Mouse (Mus musculus): Measurements from ENCODE around the gene Anp32a. TPM values are rescaled to one million over a fixed set of nuclear protein-coding genes. Genes with fewer than 3 reads are reported as not detected.

The Anp32a gene
- total and polyA plus RNA-seq, 3 experiments, result 182 to 516 (median 362) TPM

- Histone ChIP-seq H3K4me1 (ENCODE audit: control insufficient read depth in 1 of 2, insufficient read depth in 2 of 2, low read length in 2 of 2) (peaks cover 2% of the 10 kb centered on the region in 2 experiments; a peak in 2 of 4 replicates), H3K27ac (ENCODE audit: control insufficient read depth, low read depth, low read length) (no peak overlapping the region), H3K4me3 (ENCODE audit: control insufficient read depth in 1 of 2, insufficient read depth in 1 of 2, low read depth in 2 of 2, low read length in 2 of 2) (no peak overlapping the region), H3K27me3 (ENCODE audit: control insufficient read depth in 1 of 2, insufficient read depth in 2 of 2, low read length in 2 of 2) (no peaks in the 10 kb centered on the region), H3K79me2 (ENCODE audit: control insufficient read depth, insufficient read depth, low read length, poor library complexity) (peaks cover 3% of the 10 kb centered on the region; the same call in 1 of the 2 replicates), H3K9me3 (replicated peaks; ENCODE audit: insufficient read depth, low read length) (no peaks in the 10 kb centered on the region), H3K9ac (ENCODE audit: control insufficient read depth, low read depth, low read length, poor library complexity, severe bottlenecking) (no peak overlapping the region), H3K36me3 (ENCODE audit: control insufficient read depth in 1 of 2, insufficient read depth in 2 of 2, low read length in 2 of 2) (peaks cover 0 to 5% of the 10 kb centered on the region in 2 experiments; a peak in 2 of 4 replicates)
- no peak for DNase-seq (ENCODE audit: low read depth, low spot score)
- TF ChIP-seq RAD21 (IDR thresholded peaks at IDR 0.05; ENCODE audit: low read depth, low read length), result no peak
- no peak for TF ChIP-seq MAFK (IDR thresholded peaks at IDR 0.05; ENCODE audit: borderline replicate concordance, low read depth, low read length)
- no peak for TF ChIP-seq MYB (IDR thresholded peaks at IDR 0.05; ENCODE audit: low read depth, low read length)
- TF ChIP-seq SIN3A (IDR thresholded peaks at IDR 0.05; ENCODE audit: low read length), result no peak
- TF ChIP-seq NELFE (IDR thresholded peaks at IDR 0.05; ENCODE audit: low read depth, low read length), result no peak
- TF ChIP-seq CHD2 (IDR thresholded peaks at IDR 0.05; ENCODE audit: low read length), result no peak
These were observed 5.7 kb upstream of the Anp32a start for GRCm38 (mm10) chr9:62335396-62335795.

- Histone ChIP-seq H3K27me3 (ENCODE audit: control insufficient read depth in 1 of 2, insufficient read depth in 2 of 2, low read length in 2 of 2) (no peaks in the 10 kb centered on the region), H3K79me2 (ENCODE audit: control insufficient read depth, insufficient read depth, low read length, poor library complexity) (peaks cover 26% of the 10 kb centered on the region), H3K9ac (ENCODE audit: control insufficient read depth, low read depth, low read length, poor library complexity, severe bottlenecking) (no peak overlapping the region), H3K27ac (ENCODE audit: control insufficient read depth, low read depth, low read length) (no peak overlapping the region), H3K4me3 (ENCODE audit: control insufficient read depth in 1 of 2, insufficient read depth in 1 of 2, low read depth in 2 of 2, low read length in 2 of 2) (no peak overlapping the region), H3K9me3 (replicated peaks; ENCODE audit: insufficient read depth, low read length) (no peaks in the 10 kb centered on the region), H3K4me1 (ENCODE audit: control insufficient read depth in 1 of 2, insufficient read depth in 2 of 2, low read length in 2 of 2) (peaks cover 2% of the 10 kb centered on the region in 2 experiments; a peak in 2 of 4 replicates), H3K36me3 (ENCODE audit: control insufficient read depth in 1 of 2, insufficient read depth in 2 of 2, low read length in 2 of 2) (peaks cover 0 to 5% of the 10 kb centered on the region in 2 experiments; a peak in 2 of 4 replicates)
- TF ChIP-seq POLR2AphosphoS2 (IDR thresholded peaks at IDR 0.05; ENCODE audit: low read length) (no peak), ZNF384 (IDR thresholded peaks at IDR 0.05; ENCODE audit: low read depth, low read length) (no peak), NELFE (IDR thresholded peaks at IDR 0.05; ENCODE audit: low read depth, low read length) (no peak), MAZ (IDR thresholded peaks at IDR 0.05; ENCODE audit: low read depth, low read length) (no peak), ELF1 (IDR thresholded peaks at IDR 0.05; ENCODE audit: low read depth, low read length) (no peak), ZKSCAN1 (IDR thresholded peaks at IDR 0.05; ENCODE audit: low read depth, low read length) (no peak), EP300 (IDR thresholded peaks at IDR 0.05; ENCODE audit: low read depth in 1 of 2, low read length in 2 of 2) (no peak), CTCF (IDR thresholded peaks at IDR 0.05 in 2 of 3, conservative IDR thresholded peaks at IDR 0.05 in 1 of 3; ENCODE audit: control insufficient read depth in 1 of 3, insufficient read depth in 1 of 3, low read depth in 2 of 3, low read length in 3 of 3, poor library complexity in 1 of 3, severe bottlenecking in 1 of 3) (no peak), TCF12 (IDR thresholded peaks at IDR 0.05; ENCODE audit: low read depth, low read length) (no peak), TAL1 (IDR thresholded peaks at IDR 0.05; ENCODE audit: low read length) (no peak)
- no peak for DNase-seq (ENCODE audit: low read depth, low spot score)
These were observed 3.0 kb upstream of the Anp32a start for GRCm38 (mm10) chr9:62337924-62338635.

Measured in MEL (cell line).